In genomic region chr5:74143994-74144393, GRCm38 (mm10) we compare ENCODE assay signal across 20 mouse cellular contexts. TPM values are rescaled to one million over a fixed set of nuclear protein-coding genes. Genes with fewer than 3 reads are reported as not detected.
DNase-seq lines count a peak whose midpoint lies in the region; ATAC-seq lines count a peak whose summit lies in the region.
"Had no signal": no experiment of that assay in that cellular context is flagged by ENCODE, and none has a peak within 500 bp of the region (broad histone marks: within the 10 kb centered on the region; RNA-seq: fewer than 3 reads in every experiment).

No protein-coding gene starts in this region.

- H3K36me3 ChIP-seq in heart, embryonic 12.5 days: no peaks in the 10 kb centered on the region
- no peaks in the 10 kb centered on the region for H3K36me3 ChIP-seq in kidney, embryonic 15.5 days
- no peaks in the 10 kb centered on the region for H3K36me3 ChIP-seq in kidney, embryonic 16.5 days (ENCODE audit: insufficient read depth, low read length)
- H3K36me3 ChIP-seq in liver, embryonic 12.5 days: no peaks in the 10 kb centered on the region
- H3K36me3 ChIP-seq: midbrain, embryonic 10.5 days; neural tube, embryonic 13.5 days had no signal

- ATAC-seq in heart, embryonic 12.5 days (ENCODE audit: insufficient number of reproducible peaks, low FRiP score): no peak
- no peak for ATAC-seq in kidney, embryonic 15.5 days (replicated peaks; ENCODE audit: low FRiP score)
- ATAC-seq in kidney, embryonic 16.5 days (ENCODE audit: low FRiP score, low TSS enrichment): no peak
- ATAC-seq in liver, embryonic 12.5 days: peak; percentile 90
- ATAC-seq in erythroblast, adult 5-6 weeks (replicated peaks; ENCODE audit: low FRiP score, poor library complexity, severe bottlenecking): no peak
- ATAC-seq: activated CD4-positive, CD25-positive, alpha-beta regulatory T cell, adult 4 months; forebrain, embryonic 14.5 days had no signal

- peaks cover 44% of the 10 kb centered on the region for H3K4me1 ChIP-seq in heart, embryonic 12.5 days (replicated peaks)
- peaks cover 7% of the 10 kb centered on the region for H3K4me1 ChIP-seq in kidney, embryonic 15.5 days
- H3K4me1 ChIP-seq in kidney, embryonic 16.5 days (ENCODE audit: insufficient read depth, low read length): peaks cover 6% of the 10 kb centered on the region; the same call in 1 of the 2 replicates
- peaks cover 26% of the 10 kb centered on the region for H3K4me1 ChIP-seq in liver, embryonic 12.5 days
- H3K4me1 ChIP-seq: midbrain, embryonic 10.5 days; neural tube, embryonic 13.5 days had no signal

- H3K27me3 ChIP-seq in heart, embryonic 12.5 days (replicated peaks): no peaks in the 10 kb centered on the region
- H3K27me3 ChIP-seq in kidney, embryonic 15.5 days: no peaks in the 10 kb centered on the region
- no peaks in the 10 kb centered on the region for H3K27me3 ChIP-seq in kidney, embryonic 16.5 days (ENCODE audit: insufficient read depth, low read length)
- H3K27me3 ChIP-seq in liver, embryonic 12.5 days (replicated peaks): no peaks in the 10 kb centered on the region
- H3K27me3 ChIP-seq: CH12.LX; neural tube, embryonic 13.5 days; Patski had no signal

- 54% methylated on average over 4 of the region's 4 CpGs for WGBS in heart, embryonic 12.5 days
- WGBS in kidney, embryonic 15.5 days: 84% methylated on average over 4 of the region's 4 CpGs
- 96% methylated on average over 4 of the region's 4 CpGs for WGBS in kidney, embryonic 16.5 days
- WGBS in liver, embryonic 12.5 days (ENCODE audit: insufficient replicate concordance): 27% methylated on average over 4 of the region's 4 CpGs

- DNase-seq in heart, adult 9 months (ENCODE audit: low spot score in 2 of 2): no peak
- no peak for DNase-seq in Muller cell, postnatal 12 days (ENCODE audit: inconsistent ontology term)
- DNase-seq: cerebellum, postnatal 25 days; gastrocnemius, postnatal 36 days; kidney, postnatal 10 days; left cerebral cortex, postnatal 4 days; lung, adult 18-20 months; thymus, postnatal 14 days had no signal

- H3K4me2 ChIP-seq in heart, embryonic 12.5 days: no peak overlapping the region
- H3K4me2 ChIP-seq in kidney, embryonic 15.5 days: no peak overlapping the region
- no peak overlapping the region for H3K4me2 ChIP-seq in kidney, embryonic 16.5 days (replicated peaks; ENCODE audit: low read depth, low read length)
- peak overlapping the region; percentile 43 for H3K4me2 ChIP-seq in liver, embryonic 12.5 days
- H3K4me2 ChIP-seq: neural tube, embryonic 13.5 days had no signal

- H3K9ac ChIP-seq in heart, embryonic 12.5 days: no peak overlapping the region
- no peak overlapping the region for H3K9ac ChIP-seq in kidney, embryonic 15.5 days
- no peak overlapping the region for H3K9ac ChIP-seq in kidney, embryonic 16.5 days (replicated peaks; ENCODE audit: low read length)
- H3K9ac ChIP-seq in liver, embryonic 12.5 days: no peak overlapping the region
- H3K9ac ChIP-seq: neural tube, embryonic 13.5 days had no signal

- no peaks in the 10 kb centered on the region for H3K9me3 ChIP-seq in heart, embryonic 12.5 days (replicated peaks)
- H3K9me3 ChIP-seq in kidney, embryonic 15.5 days (replicated peaks): no peaks in the 10 kb centered on the region
- no peaks in the 10 kb centered on the region for H3K9me3 ChIP-seq in kidney, embryonic 16.5 days (ENCODE audit: low read length)
- no peaks in the 10 kb centered on the region for H3K9me3 ChIP-seq in liver, embryonic 12.5 days (replicated peaks)
- H3K9me3 ChIP-seq: midbrain, embryonic 10.5 days; neural tube, embryonic 13.5 days had no signal

- no peak overlapping the region for H3K4me3 ChIP-seq in heart, embryonic 12.5 days
- H3K4me3 ChIP-seq in kidney, embryonic 15.5 days (replicated peaks): no peak overlapping the region
- H3K4me3 ChIP-seq in kidney, embryonic 16.5 days (ENCODE audit: low read length): no peak overlapping the region
- H3K4me3 ChIP-seq in liver, embryonic 12.5 days: no peak overlapping the region
- H3K4me3 ChIP-seq: layer of hippocampus, adult 2 months; midbrain, embryonic 10.5 days; neural tube, embryonic 13.5 days had no signal

- H3K27ac ChIP-seq in heart, embryonic 12.5 days (ENCODE audit: poor library complexity, severe bottlenecking): peak overlapping the region; percentile 71
- 0 out of 2 replicates have a peak overlapping the region, but pooled peaks have one; percentile 16 for H3K27ac ChIP-seq in kidney, embryonic 15.5 days
- no peak overlapping the region for H3K27ac ChIP-seq in kidney, embryonic 16.5 days (ENCODE audit: low read length)
- H3K27ac ChIP-seq in liver, embryonic 12.5 days: peak overlapping the region; percentile 61
- H3K27ac ChIP-seq: layer of hippocampus, adult 2 months; midbrain, embryonic 10.5 days; neural tube, embryonic 13.5 days had no signal

RNA-seq across cellular contexts. Expression of gene Rasl11b, which starts 51.1 kb away (rescaled TPM):
- 107 TPM in 2 replicates for polyA plus RNA-seq in heart, embryonic 12.5 days (2016; fragmentation: Nextera tagmentation; extraction: Ambion mirVana)
- polyA plus RNA-seq in kidney, embryonic 15.5 days (2015; fragmentation: Nextera tagmentation; extraction: Ambion mirVana): 60.3 and 63.1 TPM in 2 replicates
- 75.1 and 78.0 TPM in 2 replicates for polyA plus RNA-seq in kidney, embryonic 16.5 days (2015; fragmentation: Nextera tagmentation; extraction: Ambion mirVana)
- polyA plus RNA-seq in liver, embryonic 12.5 days (2016; fragmentation: Nextera tagmentation; extraction: Ambion mirVana): 5.9 and 7.0 TPM in 2 replicates
- total RNA-seq in erythroblast, adult 5-6 weeks (2015; ENCODE audit: low replicate concordance): 0.58 and 0.63 TPM in 2 replicates
- total RNA-seq in erythroblast, adult 5-6 weeks (2017; ENCODE audit: low replicate concordance): 0.70 TPM in 1 of 2 replicates, not detected in the other
